Mouse (Mus musculus) E14TG2a.4 (cell line): Measurements from ENCODE around the gene Ifi47.

ENCODE experiments used
- H3K27me3 ChIP-seq: 2 replicates; pipeline ENCODE4 v1.6.1; 2014; ENCODE audit warnings: low read length, control low read depth; ENCODE audit not compliant: insufficient read depth
- H3K36me3 ChIP-seq: 2 replicates; pipeline ENCODE4 v1.6.1; 2014; ENCODE audit warnings: low read length, control low read depth; ENCODE audit not compliant: insufficient read depth
- H3K4me1 ChIP-seq: replicated peaks from 2 replicates; pipeline ENCODE4 v1.6.1; 2014; ENCODE audit warnings: low read depth, low read length, control low read depth
- H3K4me3 ChIP-seq: replicated peaks from 2 replicates; pipeline ENCODE4 v1.5.1; 2014; ENCODE audit warnings: mild to moderate bottlenecking, low read length
- H3K9me3 ChIP-seq: 2 replicates; pipeline ENCODE4 v1.6.1; 2014; ENCODE audit warnings: low read length, control low read depth
- CTCF ChIP-seq: conservative IDR thresholded peaks from 2 replicates; pipeline ENCODE4 v1.5.1; 2014; ENCODE audit warnings: low read length
- NANOG ChIP-seq: IDR thresholded peaks from 2 replicates; pipeline ENCODE4 v1.6.1; 2014; ENCODE audit warnings: borderline replicate concordance, low read length, mixed read lengths
- POU5F1 ChIP-seq: IDR thresholded peaks from 2 replicates; pipeline ENCODE4 v1.6.1; 2014; ENCODE audit warnings: low read length, borderline replicate concordance

Ifi47 gene

DNA sequence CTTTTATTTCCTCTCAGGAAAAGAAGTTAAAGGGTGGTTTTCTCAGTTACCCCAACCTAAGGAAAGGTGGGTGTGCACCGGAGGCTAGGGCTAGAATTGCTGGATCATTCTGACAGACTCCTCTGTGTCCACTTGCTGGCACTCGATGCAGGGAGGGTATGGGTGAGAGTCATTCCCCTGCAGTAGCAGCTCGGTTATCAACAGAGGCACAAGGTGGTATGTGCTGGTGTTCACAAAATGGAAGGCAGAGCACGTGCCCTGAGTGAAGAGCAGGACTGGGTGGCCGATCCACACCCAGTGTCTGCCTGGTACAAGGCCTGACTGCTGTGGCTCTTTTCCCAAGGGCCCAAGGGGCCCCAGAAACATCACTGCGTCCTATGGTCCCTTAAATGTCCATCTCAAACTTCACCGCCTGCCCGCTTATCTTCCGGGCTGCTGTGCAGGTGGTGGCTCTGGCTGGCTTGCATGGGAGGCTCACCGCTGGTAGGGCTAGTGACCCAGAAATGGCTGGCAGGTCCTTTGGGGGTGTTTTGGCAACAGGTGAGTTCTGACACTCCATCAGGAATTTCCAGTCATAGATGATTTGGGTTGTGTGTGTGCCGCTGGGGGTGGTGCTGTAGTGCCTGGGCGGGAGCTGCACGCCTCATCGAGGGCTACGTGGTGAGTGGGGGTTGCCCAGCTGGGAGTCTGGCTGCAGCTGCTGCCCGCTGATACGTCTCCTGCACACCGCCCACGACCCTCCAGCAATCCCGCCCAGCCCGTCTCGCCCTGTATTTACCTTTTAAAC, 11.6 kb downstream of the Ifi47 start:
- H3K36me3 ChIP-seq: no peaks in the 10 kb centered on the region
- peaks cover 9% of the 10 kb centered on the region; the same call in 1 of the 2 replicates for H3K27me3 ChIP-seq
- peak overlapping the region; percentile 70 for H3K4me3 ChIP-seq
- TF ChIP-seq NANOG: no peak
- TF ChIP-seq POU5F1: no peak
- no peak for TF ChIP-seq CTCF
- H3K4me1 ChIP-seq: peaks cover 24% of the 10 kb centered on the region
- no peaks in the 10 kb centered on the region for H3K9me3 ChIP-seq

DNA sequence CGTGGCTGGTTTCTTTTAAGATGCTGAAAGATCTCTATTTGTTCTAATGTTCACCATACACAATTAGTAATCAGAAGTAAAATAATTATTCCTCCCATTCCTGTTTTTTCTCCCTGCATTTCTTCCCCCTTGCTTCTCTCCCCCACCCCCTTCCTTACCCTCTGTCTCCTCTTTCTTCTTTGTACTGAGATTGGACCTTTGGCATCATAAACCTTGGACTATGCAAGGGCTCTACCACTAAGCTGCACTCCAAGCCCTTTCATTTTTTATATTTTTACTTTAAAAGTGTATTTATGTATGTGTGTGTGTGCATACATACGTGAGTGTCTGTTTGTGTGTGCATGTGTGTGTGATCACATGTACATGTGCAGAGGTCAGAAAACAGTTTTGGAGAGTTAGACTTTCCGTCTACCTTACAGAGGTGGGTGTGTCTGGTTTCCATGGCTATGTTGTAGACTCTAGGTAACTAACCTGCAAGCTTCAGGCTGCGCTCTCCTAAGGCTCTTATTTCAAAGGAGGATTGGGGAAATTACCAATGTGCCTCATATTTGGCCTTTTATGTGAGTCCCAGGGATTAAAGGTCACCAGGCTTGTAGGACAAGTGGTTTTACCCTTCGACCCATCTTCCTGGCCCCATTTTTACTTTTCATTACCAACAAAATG, 12.7 kb downstream of the Ifi47 start:
- TF ChIP-seq POU5F1 (no peak), CTCF (no peak), NANOG (no peak)
- Histone ChIP-seq H3K4me1 (peaks cover 24% of the 10 kb centered on the region), H3K4me3 (no peak overlapping the region), H3K36me3 (no peaks in the 10 kb centered on the region), H3K27me3 (peaks cover 9% of the 10 kb centered on the region; the same call in 1 of the 2 replicates), H3K9me3 (no peaks in the 10 kb centered on the region)

DNA sequence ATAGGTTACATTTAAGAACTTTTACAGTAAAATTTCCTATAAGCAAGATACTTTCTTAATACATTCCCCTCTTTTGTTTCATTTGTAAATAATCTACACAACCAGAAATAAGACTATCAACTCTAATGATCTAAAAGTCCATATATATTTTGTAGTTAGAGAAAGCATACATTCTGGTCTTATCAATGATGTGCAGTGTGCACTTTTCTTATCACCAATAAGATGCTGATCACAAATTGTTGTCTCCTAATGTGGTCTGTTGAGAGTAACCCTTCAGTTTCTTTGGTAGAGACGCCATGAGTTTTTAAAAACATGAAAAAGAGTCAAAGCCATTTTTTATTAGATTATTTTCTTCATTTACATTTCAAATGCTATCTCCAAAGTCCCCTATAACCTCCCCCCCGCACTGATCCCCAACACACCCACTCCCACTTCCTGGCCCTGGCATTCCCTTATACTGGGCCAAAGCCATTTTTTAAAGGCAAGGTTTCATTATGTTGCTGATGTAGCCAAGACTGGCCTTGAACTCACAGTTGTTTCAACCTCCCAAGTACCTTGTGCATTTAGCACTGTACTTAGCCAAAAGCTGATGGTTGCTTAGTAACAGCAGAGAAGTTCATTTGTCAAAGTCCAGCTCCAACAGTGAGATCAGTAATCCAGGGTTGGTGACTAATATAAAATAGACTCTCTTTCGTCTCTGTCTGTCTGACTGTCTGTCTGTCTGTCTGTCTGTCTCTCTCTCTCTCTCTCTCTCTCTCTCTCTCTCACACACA, 13.5 kb downstream of the Ifi47 start:
- peaks cover 24% of the 10 kb centered on the region for H3K4me1 ChIP-seq
- TF ChIP-seq POU5F1 (no peak), CTCF (no peak), NANOG (no peak)
- no peak overlapping the region for H3K4me3 ChIP-seq
- no peaks in the 10 kb centered on the region for H3K36me3 ChIP-seq
- no peaks in the 10 kb centered on the region for H3K9me3 ChIP-seq
- peaks cover 9% of the 10 kb centered on the region; the same call in 1 of the 2 replicates for H3K27me3 ChIP-seq

DNA sequence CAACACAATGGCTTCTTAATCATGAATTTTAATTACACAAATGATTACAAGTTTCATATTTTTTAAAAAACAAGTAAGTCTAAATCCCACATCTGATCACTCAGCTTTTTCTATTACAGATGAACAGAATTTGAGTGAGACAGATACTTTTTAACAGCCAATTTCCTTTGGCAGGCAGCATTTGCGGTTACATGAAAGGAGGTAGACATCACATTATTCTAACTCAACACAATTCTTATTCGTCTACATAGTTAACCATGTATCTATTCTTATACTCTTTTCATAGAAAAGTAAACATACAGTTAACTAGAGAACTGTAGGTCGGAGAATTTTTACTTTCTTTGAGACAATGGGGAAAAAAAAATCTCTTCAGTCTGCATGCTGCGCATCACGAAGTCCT, 14.2 kb downstream of the Ifi47 start:
- Histone ChIP-seq H3K36me3 (no peaks in the 10 kb centered on the region), H3K27me3 (peaks cover 9% of the 10 kb centered on the region; the same call in 1 of the 2 replicates), H3K4me3 (no peak overlapping the region), H3K9me3 (no peaks in the 10 kb centered on the region), H3K4me1 (peaks cover 24% of the 10 kb centered on the region)
- TF ChIP-seq NANOG (no peak), CTCF (no peak), POU5F1 (no peak)

DNA sequence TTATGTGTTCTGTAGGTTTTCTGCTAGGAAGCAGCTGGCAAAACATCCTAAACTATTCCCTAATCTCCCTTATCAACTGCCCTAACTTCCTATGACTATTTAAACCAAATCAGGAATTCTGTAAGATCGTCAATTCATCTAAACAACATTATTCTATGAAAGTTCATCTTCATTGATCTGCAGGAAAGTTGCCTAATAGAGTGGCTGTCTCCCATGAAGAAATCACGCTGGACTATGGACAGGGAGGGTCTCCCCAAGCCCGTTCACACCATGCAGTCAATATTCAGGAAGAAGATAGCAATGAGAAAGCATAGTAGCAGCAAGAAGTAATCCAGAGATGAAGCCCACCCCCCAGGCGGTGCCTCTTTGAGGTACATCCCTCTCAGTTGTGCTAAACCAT, 14.8 kb downstream of the Ifi47 start:
- Histone ChIP-seq H3K4me1 (peaks cover 24% of the 10 kb centered on the region), H3K4me3 (no peak overlapping the region), H3K36me3 (no peaks in the 10 kb centered on the region), H3K9me3 (no peaks in the 10 kb centered on the region), H3K27me3 (peaks cover 11% of the 10 kb centered on the region; the same call in 1 of the 2 replicates)
- TF ChIP-seq CTCF: no peak
- no peak for TF ChIP-seq POU5F1
- TF ChIP-seq NANOG: no peak

DNA sequence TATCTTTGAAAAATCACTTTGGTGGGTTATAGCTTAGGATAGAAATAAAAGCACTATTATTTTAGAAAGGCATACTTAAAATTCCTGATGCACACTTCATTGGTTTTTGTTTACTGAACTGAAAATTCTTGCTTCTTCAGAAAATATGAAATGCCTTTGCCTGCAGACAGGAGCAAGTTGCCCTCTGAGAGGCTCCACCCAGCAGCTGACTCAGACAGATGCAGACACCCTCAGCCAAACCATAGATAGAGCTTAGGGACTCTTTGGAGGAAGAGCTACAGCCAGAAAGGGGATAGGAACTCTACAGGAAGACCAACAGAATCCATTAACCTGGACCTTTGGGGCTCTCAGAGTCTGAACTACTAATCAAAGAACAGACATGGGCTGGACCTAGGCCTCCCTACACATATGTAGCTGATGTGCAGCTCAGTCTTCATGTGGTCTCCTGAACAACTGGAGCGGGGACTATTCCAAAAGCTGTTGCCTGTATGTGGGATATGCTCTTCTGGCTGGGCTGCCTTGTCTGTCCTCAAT, 15.7 kb downstream of the Ifi47 start:
- Histone ChIP-seq H3K36me3 (no peaks in the 10 kb centered on the region), H3K4me3 (no peak overlapping the region), H3K4me1 (peaks cover 24% of the 10 kb centered on the region), H3K9me3 (no peaks in the 10 kb centered on the region), H3K27me3 (peaks cover 11% of the 10 kb centered on the region; the same call in 1 of the 2 replicates)
- TF ChIP-seq CTCF (no peak), POU5F1 (no peak), NANOG (no peak)

DNA sequence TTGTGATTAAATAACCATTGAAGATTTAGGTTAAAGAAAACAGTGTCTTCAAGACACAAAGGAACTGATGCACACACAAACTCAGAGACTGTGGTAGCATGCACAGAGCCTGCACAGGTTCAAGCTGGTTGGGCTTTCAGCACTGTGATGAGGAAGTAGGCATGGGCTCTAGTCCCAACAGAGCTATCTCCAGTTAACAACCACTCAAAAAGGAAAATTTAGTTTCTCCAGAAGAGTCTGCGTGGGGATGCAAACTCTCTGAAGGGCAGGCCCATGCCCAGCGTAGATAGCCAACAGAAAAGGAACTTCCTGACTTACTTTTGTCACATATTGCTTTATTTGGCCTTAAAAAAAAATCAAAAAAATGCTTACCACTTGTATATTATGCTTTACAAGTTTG, 16.4 kb downstream of the Ifi47 start:
- Histone ChIP-seq H3K4me1 (peaks cover 23% of the 10 kb centered on the region), H3K36me3 (no peaks in the 10 kb centered on the region), H3K4me3 (no peak overlapping the region), H3K27me3 (peaks cover 8% of the 10 kb centered on the region; the same call in 1 of the 2 replicates), H3K9me3 (no peaks in the 10 kb centered on the region)
- no peak for TF ChIP-seq NANOG
- no peak for TF ChIP-seq POU5F1
- TF ChIP-seq CTCF: no peak

DNA sequence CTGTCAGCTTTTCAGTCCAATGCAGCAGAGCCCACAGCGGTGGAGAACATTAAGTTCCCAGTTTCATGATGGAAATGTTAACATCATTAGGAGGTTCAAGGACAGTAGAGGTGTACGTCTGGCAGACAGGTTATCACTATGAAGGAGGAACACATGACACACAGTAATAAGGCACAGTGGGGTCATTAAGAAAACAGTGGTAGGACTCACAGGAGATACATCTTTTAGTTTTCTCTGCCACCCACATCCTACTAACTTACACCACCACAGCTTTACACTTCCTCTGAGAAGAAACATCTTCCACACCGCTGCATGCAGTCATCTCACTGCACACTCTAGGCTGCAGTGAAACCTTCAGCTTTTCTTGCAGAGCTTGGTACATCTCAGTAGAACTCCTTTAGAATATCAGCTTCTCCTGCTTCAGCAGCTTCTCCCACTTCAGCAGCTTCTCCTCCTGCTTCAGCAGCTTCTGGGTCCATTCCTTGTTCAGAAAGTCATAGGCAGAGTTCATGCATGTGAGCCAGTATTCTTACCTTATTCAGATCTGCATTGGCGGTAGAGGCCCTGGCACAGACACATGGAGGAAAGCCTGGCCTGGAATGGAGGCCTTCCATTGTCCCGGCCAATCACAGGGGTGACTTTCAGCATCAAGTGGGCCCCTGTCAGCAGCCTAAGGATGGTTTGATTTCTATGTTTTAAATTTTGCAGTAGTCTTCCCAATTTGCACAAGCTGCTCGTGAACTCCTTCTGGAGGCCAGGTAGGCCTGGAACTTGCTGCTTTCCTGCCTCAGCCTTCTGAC, 17.7 kb downstream of the Ifi47 start:
- Histone ChIP-seq H3K9me3 (no peaks in the 10 kb centered on the region), H3K27me3 (peaks cover 4% of the 10 kb centered on the region; the same call in 1 of the 2 replicates), H3K4me3 (no peak overlapping the region), H3K4me1 (peaks cover 10% of the 10 kb centered on the region), H3K36me3 (no peaks in the 10 kb centered on the region)
- TF ChIP-seq NANOG (no peak), POU5F1 (no peak), CTCF (no peak)
